Mouse (Mus musculus) stomach, embryonic 14.5 days (tissue): Measurements from ENCODE around the gene Arhgef28. TPM values are rescaled to one million over a fixed set of nuclear protein-coding genes. Genes with fewer than 3 reads are reported as not detected.

ENCODE experiments used
- ATAC-seq: fragments of 200-750 bp; cut with Nextera tagmentation; 2 replicates; pipeline ENCODE4 v1.8.0; 2017; ENCODE audit warnings: low read depth, moderate TSS enrichment; ENCODE audit not compliant: insufficient number of reproducible peaks, insufficient read depth, low FRiP score
- H3K27ac ChIP-seq: fragments of 300-500 bp; sonication (generic); 2 replicates; pipeline ENCODE4 v1.5.1; 2014; ENCODE audit warnings: mild to moderate bottlenecking, low read length, moderate library complexity, mixed read lengths
- H3K27me3 ChIP-seq: fragments of 300-500 bp; sonication (generic); 2 replicates; pipeline ENCODE4 v1.6.1; 2014; ENCODE audit warnings: low read length, control low read depth, mixed read lengths; ENCODE audit not compliant: control insufficient read depth, insufficient read depth
- H3K36me3 ChIP-seq: fragments of 300-500 bp; sonication (generic); 2 replicates; pipeline ENCODE4 v1.6.1; 2014; ENCODE audit warnings: mild to moderate bottlenecking, control low read depth, low read length, moderate library complexity, mixed read lengths; ENCODE audit not compliant: control insufficient read depth, insufficient read depth
- H3K4me1 ChIP-seq: fragments of 300-500 bp; sonication (generic); 2 replicates; pipeline ENCODE4 v1.6.1; 2014; ENCODE audit warnings: low read length, control low read depth, mixed read lengths; ENCODE audit not compliant: control insufficient read depth, insufficient read depth
- H3K4me2 ChIP-seq: fragments of 300-500 bp; sonication (generic); replicated peaks from 2 replicates; pipeline ENCODE4 v1.6.1; 2014; ENCODE audit warnings: low read depth, low read length, control low read depth
- H3K4me3 ChIP-seq: fragments of 300-500 bp; sonication (generic); 2 replicates; pipeline ENCODE4 v1.5.1; 2014; ENCODE audit warnings: low read depth, low read length, control low read depth
- H3K9ac ChIP-seq: fragments of 300-500 bp; sonication (generic); replicated peaks from 2 replicates; pipeline ENCODE4 v1.6.1; 2014; ENCODE audit warnings: low read depth, mild to moderate bottlenecking, control low read depth, low read length, moderate library complexity, mixed read lengths
- H3K9me3 ChIP-seq: fragments of 300-500 bp; sonication (generic); 2 replicates; pipeline ENCODE4 v1.6.1; 2016; ENCODE audit warnings: low read depth, low read length, control low read depth; ENCODE audit not compliant: control insufficient read depth
- WGBS: fragments of 180-500 bp; shearing (Covaris S2); extraction: QIAGEN DNeasy Blood & Tissue Kit; methylation state at CpG from one replicate; pipeline ENCODE4 v1.1.7; 2014; 5-methylcytosine and 5-hydroxymethylcytosine counted together
- polyA plus RNA-seq: library from polyadenylated mRNA; unstranded; fragments of >200 nt; fragmentation: Nextera tagmentation; extraction: Ambion mirVana; gene quantifications from 2 replicates; pipeline ENCODE4 v1.2.1, GENCODE M21; 2014

Arhgef28 gene
- polyA plus RNA-seq, 1 experiment from 2014 or later: 28.4 TPM

- Histone ChIP-seq H3K27me3 (no peaks in the 10 kb centered on the region), H3K4me3 (no peak overlapping the region), H3K4me1 (peaks cover 14% of the 10 kb centered on the region), H3K36me3 (no peaks in the 10 kb centered on the region), H3K4me2 (no peak overlapping the region), H3K9ac (no peak overlapping the region), H3K27ac (no peak overlapping the region), H3K9me3 (no peaks in the 10 kb centered on the region)
- WGBS: 48% methylated on average over 8 of the region's 8 CpGs
- ATAC-seq: no peak
Measured at GRCm38 (mm10) chr13:97999130-97999529, 207.1 kb downstream of the Arhgef28 start.

GRCm38 (mm10) chr13:97998570-97998969 is 207.7 kb downstream of the Arhgef28 start:
- Histone ChIP-seq H3K9ac (no peak overlapping the region), H3K4me2 (no peak overlapping the region), H3K27me3 (no peaks in the 10 kb centered on the region), H3K4me3 (no peak overlapping the region), H3K9me3 (no peaks in the 10 kb centered on the region), H3K4me1 (peaks cover 14% of the 10 kb centered on the region), H3K27ac (no peak overlapping the region), H3K36me3 (no peaks in the 10 kb centered on the region)
- WGBS: 17% methylated on average over 8 of the region's 8 CpGs
- peak; percentile 73; the same call in 1 of the 2 replicates for ATAC-seq

GRCm38 (mm10) chr13:97990939-97991338 is 215.3 kb downstream of the Arhgef28 start:
- H3K4me1 ChIP-seq: no peaks in the 10 kb centered on the region
- H3K9ac ChIP-seq: no peak overlapping the region
- no peak overlapping the region for H3K4me3 ChIP-seq
- H3K4me2 ChIP-seq: no peak overlapping the region
- ATAC-seq: no peak
- no peak overlapping the region for H3K27ac ChIP-seq
- no peaks in the 10 kb centered on the region for H3K27me3 ChIP-seq
- 50% methylated on average over 8 of the region's 8 CpGs for WGBS
- no peaks in the 10 kb centered on the region for H3K9me3 ChIP-seq
- no peaks in the 10 kb centered on the region for H3K36me3 ChIP-seq

GRCm38 (mm10) chr13:97988796-97989195 is 217.4 kb downstream of the Arhgef28 start:
- no peak overlapping the region for H3K27ac ChIP-seq
- ATAC-seq: no peak
- no peak overlapping the region for H3K9ac ChIP-seq
- no peaks in the 10 kb centered on the region for H3K9me3 ChIP-seq
- WGBS: 87% methylated on average over 6 of the region's 6 CpGs
- H3K36me3 ChIP-seq: no peaks in the 10 kb centered on the region
- no peak overlapping the region for H3K4me2 ChIP-seq
- no peaks in the 10 kb centered on the region for H3K27me3 ChIP-seq
- H3K4me1 ChIP-seq: no peaks in the 10 kb centered on the region
- no peak overlapping the region for H3K4me3 ChIP-seq

- Histone ChIP-seq H3K27me3 (no peaks in the 10 kb centered on the region), H3K4me3 (no peak overlapping the region), H3K4me2 (no peak overlapping the region), H3K9ac (no peak overlapping the region), H3K27ac (no peak overlapping the region), H3K36me3 (no peaks in the 10 kb centered on the region), H3K4me1 (peaks cover 3% of the 10 kb centered on the region), H3K9me3 (no peaks in the 10 kb centered on the region)
- ATAC-seq: no peak
- 77% methylated on average over 6 of the region's 6 CpGs for WGBS
Measured at GRCm38 (mm10) chr13:97986691-97987090, 219.5 kb downstream of the Arhgef28 start.

GRCm38 (mm10) chr13:97977104-97977503 is 229.1 kb downstream of the Arhgef28 start:
- no peaks in the 10 kb centered on the region for H3K9me3 ChIP-seq
- 88% methylated on average over 9 of the region's 9 CpGs for WGBS
- H3K4me3 ChIP-seq: no peak overlapping the region
- H3K36me3 ChIP-seq: no peaks in the 10 kb centered on the region
- no peak for ATAC-seq
- H3K4me2 ChIP-seq: no peak overlapping the region
- H3K27ac ChIP-seq: no peak overlapping the region
- H3K27me3 ChIP-seq: no peaks in the 10 kb centered on the region
- H3K9ac ChIP-seq: no peak overlapping the region
- peaks cover 5% of the 10 kb centered on the region for H3K4me1 ChIP-seq

GRCm38 (mm10) chr13:97976642-97977041 is 229.6 kb downstream of the Arhgef28 start:
- Histone ChIP-seq H3K4me1 (peaks cover 1% of the 10 kb centered on the region), H3K9ac (no peak overlapping the region), H3K27me3 (no peaks in the 10 kb centered on the region), H3K4me2 (no peak overlapping the region), H3K36me3 (no peaks in the 10 kb centered on the region), H3K9me3 (no peaks in the 10 kb centered on the region), H3K27ac (no peak overlapping the region), H3K4me3 (no peak overlapping the region)
- ATAC-seq: peak; percentile 63; the same call in 1 of the 2 replicates
- WGBS: 79% methylated on average over 2 of the region's 2 CpGs

GRCm38 (mm10) chr13:97974532-97975194 is 231.6 kb downstream of the Arhgef28 start:
- Histone ChIP-seq H3K4me1 (no peaks in the 10 kb centered on the region; the same call in 1 of the 2 replicates), H3K4me2 (no peak overlapping the region), H3K9ac (no peak overlapping the region), H3K27me3 (no peaks in the 10 kb centered on the region), H3K4me3 (no peak overlapping the region), H3K27ac (no peak overlapping the region), H3K9me3 (no peaks in the 10 kb centered on the region), H3K36me3 (no peaks in the 10 kb centered on the region)
- no peak for ATAC-seq
- WGBS: 65% methylated on average over 6 of the region's 6 CpGs

- no peak for ATAC-seq
- Histone ChIP-seq H3K4me2 (no peak overlapping the region), H3K4me3 (no peak overlapping the region), H3K27ac (no peak overlapping the region), H3K36me3 (no peaks in the 10 kb centered on the region), H3K9me3 (no peaks in the 10 kb centered on the region), H3K27me3 (no peaks in the 10 kb centered on the region), H3K9ac (no peak overlapping the region), H3K4me1 (no peaks in the 10 kb centered on the region; the same call in 1 of the 2 replicates)
- WGBS: 62% methylated on average over 4 of the region's 4 CpGs
Measured at GRCm38 (mm10) chr13:97973915-97974314, 232.3 kb downstream of the Arhgef28 start.
